Mouse (Mus musculus) heart, adult 2 months (tissue): Measurements from ENCODE around the gene Slc22a21. TPM values are rescaled to one million over a fixed set of nuclear protein-coding genes. Genes with fewer than 3 reads are reported as not detected.
"Not testable (repeated sequence)": the region's sequence is repeated elsewhere in the genome, so short reads cannot be mapped to it uniquely, and the experiment has no call there.

Experiments used
- DNase-seq, 2 experiments: peaks; one replicate each; pipeline ENCODE4 v3.0.0; 2021
- H3K27ac ChIP-seq: fragments of 200-600 bp; 2 replicates; pipeline ENCODE4 v1.8.1; 2022
- H3K27me3 ChIP-seq: fragments of 200-500 bp; 2 replicates; pipeline ENCODE4 v1.6.1; 2012; ENCODE audit warnings: mild to moderate bottlenecking, low read length, inconsistent platforms, mixed read lengths; ENCODE audit not compliant: control insufficient read depth, insufficient read depth
- H3K36me3 ChIP-seq: fragments of 200-500 bp; 2 replicates; pipeline ENCODE4 v1.6.1; 2012; ENCODE audit warnings: low read length, inconsistent platforms; ENCODE audit not compliant: control insufficient read depth, insufficient read depth
- H3K4me1 ChIP-seq: fragments of 200-500 bp; 2 replicates; pipeline ENCODE4 v1.6.1; 2011; ENCODE audit warnings: low read length; ENCODE audit not compliant: control insufficient read depth, insufficient read depth
- H3K4me3 ChIP-seq: fragments of 200-600 bp; 2 replicates; pipeline ENCODE4 v1.8.1; 2022
- H3K79me2 ChIP-seq: fragments of 200-500 bp; replicated peaks from 2 replicates; pipeline ENCODE4 v1.6.1; 2012; ENCODE audit warnings: mild to moderate bottlenecking, inconsistent platforms, low read length, moderate library complexity, mixed read lengths; ENCODE audit not compliant: control insufficient read depth, insufficient read depth
- H3K9ac ChIP-seq: fragments of 200-500 bp; 2 replicates; pipeline ENCODE4 v1.6.1; 2012; ENCODE audit warnings: low read depth, mild to moderate bottlenecking, control low read depth, inconsistent platforms, low read length, mixed read lengths
- CTCF ChIP-seq: fragments of 200-600 bp; IDR thresholded peaks from 2 replicates; pipeline ENCODE4 v1.8.1; 2022; ENCODE audit warnings: antibody characterized with exemption, mild to moderate bottlenecking, moderate library complexity
- EP300 ChIP-seq: fragments of 200-500 bp; IDR thresholded peaks from 2 replicates; pipeline ENCODE4 v1.6.1; 2011; ENCODE audit warnings: low read depth, low read length, control low read depth; ENCODE audit not compliant: insufficient read depth
- POLR2A ChIP-seq: fragments of 200-500 bp; IDR thresholded peaks from 2 replicates; pipeline ENCODE4 v1.6.1; 2011; ENCODE audit warnings: mild to moderate bottlenecking, low read depth, low read length, control low read depth; ENCODE audit not compliant: insufficient read depth
- WGBS: fragments of 180-500 bp; shearing (Covaris S2); methylation state at CpG from one replicate; pipeline ENCODE4 v1.1.7; 2018; 5-methylcytosine and 5-hydroxymethylcytosine counted together
- intact Hi-C: fragments of 180-260 bp; cut with DNase I; formaldehyde crosslinking; loops from one replicate; pipeline ENCODE4 v1.15.1; 2025
- polyA plus RNA-seq: library from polyadenylated mRNA; depleted of rRNA; stranded (reverse); fragments of >200 nt; gene quantifications from 2 replicates; pipeline ENCODE4 v1.2.3, GENCODE M21; 2012
- total RNA-seq, 2 experiments: library from RNA; stranded (reverse); gene quantifications; 2 replicates each; pipeline ENCODE4 v1.2.3; 2021

Slc22a21 gene
- total and polyA plus RNA-seq, 3 experiments, result 0.61 to 1.5 (median 1.3) TPM

DNA sequence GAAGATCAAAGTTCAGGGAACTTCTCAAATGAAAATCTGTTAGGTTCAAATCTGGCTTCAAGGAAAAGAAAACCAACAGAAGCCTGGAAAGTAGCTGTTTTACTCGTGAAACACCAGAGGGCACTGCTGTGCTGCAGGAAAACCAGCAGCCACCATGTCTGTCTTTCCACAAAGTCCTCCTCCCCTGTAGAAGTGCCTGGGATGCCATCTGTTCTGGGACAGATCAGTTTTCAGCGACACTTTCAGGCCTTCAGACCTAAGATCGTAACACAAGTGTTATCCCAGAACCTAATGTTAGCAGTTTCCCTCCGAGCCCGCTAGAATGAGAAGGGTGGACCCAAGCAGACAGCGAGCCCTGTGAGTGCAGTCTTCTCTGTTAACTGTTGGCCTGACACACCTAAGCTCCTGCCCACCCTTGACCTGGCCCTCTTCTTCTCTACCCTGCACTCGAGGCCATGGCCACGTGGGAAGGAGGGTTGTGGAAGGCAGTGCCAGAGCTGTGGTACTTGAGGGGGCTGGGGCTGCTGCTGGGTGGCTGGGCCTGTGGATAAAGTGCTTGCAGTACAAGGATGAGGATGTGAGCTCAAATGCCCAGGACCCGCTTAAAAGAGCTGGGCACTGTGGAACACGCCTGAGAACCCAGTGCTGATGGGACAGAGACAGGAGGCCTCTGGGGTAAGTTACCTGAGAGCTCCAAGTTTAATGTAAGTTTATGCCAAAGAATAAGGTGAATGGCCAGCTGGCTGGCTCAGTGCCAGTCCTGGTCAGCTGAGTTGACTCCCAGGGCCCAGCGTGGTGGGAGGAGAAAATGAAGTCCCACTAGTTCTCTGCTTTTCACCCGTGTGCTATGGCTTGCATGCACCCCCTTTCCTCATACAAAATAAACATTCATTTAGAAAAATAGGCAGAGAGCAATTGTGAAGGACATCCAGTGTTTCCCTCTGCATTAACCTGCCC, 22.9 kb upstream of the Slc22a21 start:
- peak; percentile 50 to 59 for DNase-seq
- peak; percentile 84 for TF ChIP-seq EP300
- TF ChIP-seq CTCF, result peak; percentile 76
- 39% methylated on average over 12 of the region's 12 CpGs for WGBS

DNA sequence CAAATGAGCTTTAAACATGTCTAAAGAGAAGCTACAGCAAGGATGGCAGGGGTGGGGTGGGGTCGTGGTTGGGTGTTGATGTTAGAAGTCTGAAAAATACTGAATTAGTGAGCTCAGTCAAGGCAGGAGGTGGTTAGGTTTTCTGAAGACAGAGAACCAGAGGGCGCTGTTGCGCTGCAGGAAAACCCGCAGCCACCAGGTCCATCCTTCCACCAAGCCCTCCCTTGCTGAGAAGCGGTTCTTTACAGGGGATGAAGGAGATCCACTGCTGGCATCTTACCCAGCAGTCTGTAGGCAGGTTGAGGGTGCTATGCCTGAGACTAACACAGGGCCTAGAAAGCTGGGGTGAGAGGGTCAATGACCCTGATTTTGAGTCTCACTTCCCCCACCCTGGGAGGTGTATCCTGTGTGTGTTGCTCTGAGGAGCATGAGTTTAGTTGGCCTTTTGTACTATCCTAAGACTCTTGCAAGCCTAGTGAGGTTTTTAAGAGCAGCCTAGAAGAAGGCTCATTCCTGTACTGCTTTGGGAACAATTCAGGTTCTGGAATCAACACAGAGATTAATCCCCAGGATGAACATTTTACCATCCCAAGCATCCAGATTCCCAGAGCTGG, 22.1 kb upstream of the Slc22a21 start:
- no peak overlapping the region for H3K27ac ChIP-seq
- TF ChIP-seq EP300 (0 out of 2 replicates have a peak, but pooled peaks have one; percentile 26), CTCF (peak; percentile 67), POLR2A (no peak)
- H3K36me3 ChIP-seq, result no peaks in the 10 kb centered on the region
- no peak overlapping the region for H3K9ac ChIP-seq
- peaks cover 4% of the 10 kb centered on the region; the same call in 1 of the 2 replicates for H3K4me1 ChIP-seq
- peak; percentile 58 to 69 for DNase-seq
- intact Hi-C loops, result loop anchor here (1.0 to 2.0 kb wide), 5 partner anchors 27 to 254 kb away; partner anchors contain the start of gene Slc22a4
- H3K79me2 ChIP-seq, result no peaks in the 10 kb centered on the region
- H3K4me3 ChIP-seq, result no peak overlapping the region
- WGBS, result 7% methylated on average over 5 of the region's 5 CpGs
- no peaks in the 10 kb centered on the region for H3K27me3 ChIP-seq

More for the DNA sequence above, 22.9 kb upstream of the Slc22a21 start:
- H3K79me2 ChIP-seq, H3K4me1 ChIP-seq, H3K4me3 ChIP-seq, H3K36me3 ChIP-seq, H3K27ac ChIP-seq, H3K27me3 ChIP-seq, H3K9ac ChIP-seq: not testable (repeated sequence)
- intact Hi-C loops, result loop anchor here (1.0 to 2.0 kb wide), 5 partner anchors 26 to 253 kb away; partner anchors contain the start of gene Slc22a4

DNA sequence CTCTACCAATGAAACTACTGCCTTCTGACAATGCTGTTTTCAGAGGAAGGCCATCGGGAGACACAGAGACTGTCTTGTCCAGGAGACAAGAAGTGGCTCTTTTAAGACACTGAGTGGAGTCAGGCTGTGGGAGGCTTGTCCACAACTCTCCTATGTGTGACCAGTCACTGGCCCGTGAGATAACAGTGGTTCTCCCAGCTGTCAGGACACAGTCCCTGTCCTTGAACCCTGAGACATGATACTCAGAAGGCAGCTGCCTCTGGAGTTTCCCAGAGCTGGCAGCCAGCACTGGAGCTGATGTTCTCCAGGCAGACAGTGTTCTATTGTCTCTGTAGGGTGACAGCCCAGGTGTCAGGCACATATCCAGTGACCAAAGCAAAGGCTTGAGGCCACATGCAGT, 17.5 kb upstream of the Slc22a21 start:
- H3K4me3 ChIP-seq, result no peak overlapping the region
- intact Hi-C loops, result no loop called here
- H3K4me1 ChIP-seq, result no peaks in the 10 kb centered on the region
- TF ChIP-seq EP300 (no peak), CTCF (no peak), POLR2A (no peak)
- no peaks in the 10 kb centered on the region for H3K27me3 ChIP-seq
- WGBS, result 45% methylated on average over 2 of the region's 2 CpGs
- no peaks in the 10 kb centered on the region for H3K79me2 ChIP-seq
- H3K36me3 ChIP-seq, result no peaks in the 10 kb centered on the region
- no peak for DNase-seq
- no peak overlapping the region for H3K27ac ChIP-seq
- no peak overlapping the region for H3K9ac ChIP-seq

DNA sequence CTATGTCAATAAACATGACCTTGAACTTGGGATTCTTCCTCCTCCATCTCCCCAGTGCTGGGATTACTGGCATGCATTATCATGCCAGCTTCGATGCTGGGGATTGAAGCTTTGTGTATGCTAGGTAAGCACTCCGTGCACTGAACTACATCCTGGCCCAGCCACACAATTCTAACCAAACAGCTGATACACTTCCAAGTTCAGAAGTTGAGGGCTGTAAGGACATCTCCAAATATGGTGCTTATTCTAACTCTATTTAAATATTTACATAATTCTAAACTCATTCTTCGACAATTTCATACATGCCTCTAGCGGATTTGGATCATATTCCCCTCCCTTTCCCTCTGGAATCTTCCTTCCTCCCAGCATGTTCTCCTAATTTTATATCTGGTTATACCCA, 12.1 kb upstream of the Slc22a21 start:
- Histone ChIP-seq H3K79me2 (no peaks in the 10 kb centered on the region), H3K4me3 (no peak overlapping the region), H3K36me3 (no peaks in the 10 kb centered on the region), H3K27ac (no peak overlapping the region), H3K27me3 (no peaks in the 10 kb centered on the region), H3K4me1 (no peaks in the 10 kb centered on the region), H3K9ac (no peak overlapping the region)
- WGBS, result 65% methylated on average over 4 of the region's 4 CpGs
- intact Hi-C loops, result no loop called here
- DNase-seq, result no peak
- TF ChIP-seq EP300 (no peak), CTCF (no peak), POLR2A (no peak)

DNA sequence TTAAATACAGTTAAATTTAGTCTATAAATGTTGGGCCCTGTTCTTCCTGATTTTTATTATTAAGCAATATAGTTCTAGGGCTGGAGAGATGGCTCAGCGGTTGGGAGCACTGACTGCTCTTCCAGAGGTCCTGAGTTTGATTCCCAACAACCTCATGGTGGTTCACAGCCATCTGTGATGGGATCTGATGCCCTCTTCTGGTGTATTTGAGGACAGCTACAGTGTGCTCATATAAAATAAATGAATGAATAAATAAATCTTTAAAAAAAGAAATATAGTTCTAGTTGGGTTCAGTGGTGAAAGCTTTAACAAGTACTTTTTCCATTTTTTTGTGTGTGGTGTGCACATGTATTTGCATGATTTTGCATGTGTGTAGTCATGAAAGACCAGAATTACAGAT, 9.1 kb upstream of the Slc22a21 start:
- H3K36me3 ChIP-seq, result no peaks in the 10 kb centered on the region
- intact Hi-C loops, result loop anchor here (1.0 kb wide), 1 partner anchor 58 kb away; no protein-coding TSS in a partner anchor
- H3K27me3 ChIP-seq, result no peaks in the 10 kb centered on the region
- H3K4me1 ChIP-seq, result no peaks in the 10 kb centered on the region
- H3K9ac ChIP-seq, result no peak overlapping the region
- WGBS, result 60% methylated on average over 1 of the region's 1 CpGs
- H3K27ac ChIP-seq, result no peak overlapping the region
- no peaks in the 10 kb centered on the region for H3K79me2 ChIP-seq
- DNase-seq, result no peak
- H3K4me3 ChIP-seq, result no peak overlapping the region
- no peak for TF ChIP-seq POLR2A
- TF ChIP-seq CTCF, result peak; percentile 57

DNA sequence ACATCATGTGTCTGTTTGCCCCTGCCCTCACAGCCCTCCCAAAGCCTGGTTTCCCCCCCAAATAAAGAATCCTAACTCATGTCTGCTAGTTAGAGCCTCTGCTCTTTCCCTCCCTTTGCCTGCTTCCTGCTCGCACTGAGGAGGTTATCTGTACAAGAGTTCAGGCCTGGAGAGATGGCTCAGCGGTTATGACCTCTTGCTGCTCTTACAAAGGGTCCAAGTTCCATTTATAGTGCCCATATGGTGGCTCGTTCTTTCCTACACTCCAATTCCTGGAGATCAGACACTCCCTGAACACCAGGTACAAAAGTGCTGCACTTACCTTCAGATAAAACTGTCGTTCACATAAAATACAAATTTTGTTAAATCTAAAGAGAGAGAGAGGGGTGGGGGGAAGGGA, 7.9 kb upstream of the Slc22a21 start:
- no peak for TF ChIP-seq POLR2A
- no peak for TF ChIP-seq CTCF
- TF ChIP-seq EP300, result no peak

More for the DNA sequence above, 7.9 kb upstream of the Slc22a21 start:
- H3K4me3 ChIP-seq, result no peak overlapping the region
- H3K9ac ChIP-seq, result no peak overlapping the region
- intact Hi-C loops, result no loop called here
- WGBS, result 45% methylated on average over 4 of the region's 4 CpGs
- H3K27ac ChIP-seq, result no peak overlapping the region
- no peaks in the 10 kb centered on the region for H3K4me1 ChIP-seq
- no peak for DNase-seq
- H3K36me3 ChIP-seq, result no peaks in the 10 kb centered on the region
- H3K27me3 ChIP-seq, result no peaks in the 10 kb centered on the region
- no peaks in the 10 kb centered on the region for H3K79me2 ChIP-seq
